Mouse (Mus musculus) MEL (cell line): ENCODE measurements around the gene Slc39a11.

Experiments
- CTCF ChIP-seq, 3 experiments: IDR thresholded peaks in 2 of 3; conservative IDR thresholded peaks in 1 of 3; 2 replicates each; pipeline ENCODE4 v1.5.1; 2011 to 2012; ENCODE audit warnings: low read length in 3 of 3, low read depth in 2 of 3, mild to moderate bottlenecking in 2 of 3, improper control_type of control experiment in 1 of 3, inconsistent platforms in 1 of 3, mixed read lengths in 1 of 3, moderate library complexity in 1 of 3; ENCODE audit not compliant: control insufficient read depth in 1 of 3, insufficient read depth in 1 of 3, poor library complexity in 1 of 3, severe bottlenecking in 1 of 3
- EP300 ChIP-seq, 2 experiments: IDR thresholded peaks; 2 replicates each; pipeline ENCODE4 v1.6.1; 2011; ENCODE audit warnings: improper control_type of control experiment in 2 of 2, low read length in 2 of 2, low read depth in 1 of 2, mild to moderate bottlenecking in 1 of 2
- GATA1 ChIP-seq: IDR thresholded peaks from 2 replicates; pipeline ENCODE4 v1.6.1; 2011; ENCODE audit warnings: low read depth, low read length, improper control_type of control experiment
- KAT2A ChIP-seq: conservative IDR thresholded peaks from 2 replicates; pipeline ENCODE4 v1.6.1; 2012; ENCODE audit warnings: low read depth, low read length, improper control_type of control experiment, inconsistent platforms
- MAX ChIP-seq: IDR thresholded peaks from 2 replicates; pipeline ENCODE4 v1.6.1; 2011; ENCODE audit warnings: low read length, improper control_type of control experiment
- POLR2A ChIP-seq, 2 experiments: IDR thresholded peaks; 2 replicates each; pipeline ENCODE4 v1.6.1; 2011 to 2012; ENCODE audit warnings: low read length in 2 of 2, mild to moderate bottlenecking in 2 of 2, control low read depth in 1 of 2, improper control_type of control experiment in 1 of 2, low read depth in 1 of 2, moderate library complexity in 1 of 2; ENCODE audit not compliant: control insufficient read depth in 1 of 2, insufficient read depth in 1 of 2, poor library complexity in 1 of 2
- POLR2AphosphoS5 ChIP-seq: IDR thresholded peaks from 2 replicates; pipeline ENCODE4 v1.6.1; 2012; ENCODE audit warnings: low read depth, borderline replicate concordance, mild to moderate bottlenecking, inconsistent platforms, low read length, moderate library complexity, mixed read lengths
- RCOR1 ChIP-seq: IDR thresholded peaks from 2 replicates; pipeline ENCODE4 v1.6.1; 2012; ENCODE audit warnings: low read depth, mild to moderate bottlenecking, inconsistent platforms, low read length, improper control_type of control experiment
- TCF12 ChIP-seq: IDR thresholded peaks from 2 replicates; pipeline ENCODE4 v1.6.1; 2014; ENCODE audit warnings: low read depth, mild to moderate bottlenecking, inconsistent platforms, low read length, improper control_type of control experiment, moderate library complexity
- USF1 ChIP-seq: IDR thresholded peaks from 2 replicates; pipeline ENCODE4 v1.6.1; 2014; ENCODE audit warnings: low read depth, mild to moderate bottlenecking, inconsistent platforms, low read length, improper control_type of control experiment, moderate library complexity
- USF2 ChIP-seq, 2 experiments: IDR thresholded peaks; 2 replicates each; pipeline ENCODE4 v1.6.1; 2011 to 2012; ENCODE audit warnings: improper control_type of control experiment in 2 of 2, low read length in 2 of 2, borderline replicate concordance in 1 of 2, inconsistent platforms in 1 of 2, low read depth in 1 of 2, mild to moderate bottlenecking in 1 of 2; ENCODE audit not compliant: insufficient read depth in 1 of 2
- ZC3H11A ChIP-seq: IDR thresholded peaks from 2 replicates; pipeline ENCODE4 v1.6.1; 2012; ENCODE audit warnings: low read depth, mild to moderate bottlenecking, inconsistent platforms, low read length, improper control_type of control experiment

GRCm38 (mm10) chr11:113568999-113569398 lies 80.9 kb downstream of the Slc39a11 start:
- TF ChIP-seq ZC3H11A (no peak), EP300 (IDR thresholded peaks at IDR 0.05; ENCODE audit: low read depth in 1 of 2, low read length in 2 of 2) (no peak), USF1 (no peak), MAX (no peak), POLR2A (IDR thresholded peaks at IDR 0.05; ENCODE audit: control insufficient read depth in 1 of 2, insufficient read depth in 1 of 2, low read depth in 1 of 2, low read length in 2 of 2, poor library complexity in 1 of 2) (no peak), USF2 (IDR thresholded peaks at IDR 0.05; ENCODE audit: borderline replicate concordance in 1 of 2, insufficient read depth in 1 of 2, low read depth in 1 of 2, low read length in 2 of 2) (no peak), TCF12 (no peak), KAT2A (no peak), POLR2AphosphoS5 (no peak), CTCF (IDR thresholded peaks at IDR 0.05 in 2 of 3, conservative IDR thresholded peaks at IDR 0.05 in 1 of 3; ENCODE audit: control insufficient read depth in 1 of 3, insufficient read depth in 1 of 3, low read depth in 2 of 3, low read length in 3 of 3, poor library complexity in 1 of 3, severe bottlenecking in 1 of 3) (no peak), GATA1 (no peak), RCOR1 (no peak)
